Mouse (Mus musculus) kidney, embryonic 15.5 days (tissue): ENCODE results near the gene Draxin. TPM values are rescaled to one million over a fixed set of nuclear protein-coding genes. Genes with fewer than 3 reads are reported as not detected.
"Not testable (repeated sequence)": the region's sequence is repeated elsewhere in the genome, so short reads cannot be mapped to it uniquely, and the experiment has no call there.

Experiments
- ATAC-seq: fragments of 200-750 bp; cut with Nextera tagmentation; replicated peaks from 2 replicates; pipeline ENCODE4 v1.8.0; 2017; ENCODE audit warnings: moderate TSS enrichment; ENCODE audit not compliant: low FRiP score
- H3K27ac ChIP-seq: fragments of 300-500 bp; sonication (generic); 2 replicates; pipeline ENCODE4 v1.5.1; 2015; ENCODE audit warnings: mild to moderate bottlenecking, inconsistent platforms
- H3K27me3 ChIP-seq: fragments of 300-500 bp; sonication (generic); 2 replicates; pipeline ENCODE4 v1.6.1; 2015; ENCODE audit warnings: inconsistent platforms
- H3K36me3 ChIP-seq: fragments of 300-500 bp; sonication (generic); 2 replicates; pipeline ENCODE4 v1.6.1; 2015; ENCODE audit warnings: inconsistent platforms
- H3K4me1 ChIP-seq: fragments of 300-500 bp; sonication (generic); 2 replicates; pipeline ENCODE4 v1.6.1; 2015; ENCODE audit warnings: inconsistent platforms
- H3K4me2 ChIP-seq: fragments of 300-500 bp; sonication (generic); 2 replicates; pipeline ENCODE4 v1.6.1; 2015; ENCODE audit warnings: moderate library complexity, mild to moderate bottlenecking, inconsistent platforms
- H3K4me3 ChIP-seq: fragments of 300-500 bp; sonication (generic); replicated peaks from 2 replicates; pipeline ENCODE4 v1.5.1; 2015; ENCODE audit warnings: mild to moderate bottlenecking, inconsistent platforms
- H3K9ac ChIP-seq: fragments of 300-500 bp; sonication (generic); 2 replicates; pipeline ENCODE4 v1.6.1; 2015; ENCODE audit warnings: mild to moderate bottlenecking, inconsistent platforms
- H3K9me3 ChIP-seq: fragments of 300-500 bp; sonication (generic); replicated peaks from 2 replicates; pipeline ENCODE4 v1.6.1; 2016; ENCODE audit warnings: inconsistent platforms
- WGBS: fragments of 180-500 bp; shearing (Covaris S2); methylation state at CpG from one replicate; pipeline ENCODE4 v1.1.7; 2015; ENCODE audit warnings: mixed read lengths; 5-methylcytosine and 5-hydroxymethylcytosine counted together
- polyA plus RNA-seq: library from polyadenylated mRNA; unstranded; fragments of >200 nt; fragmentation: Nextera tagmentation; extraction: Ambion mirVana; gene quantifications from 2 replicates; pipeline ENCODE4 v1.2.1, GENCODE M21; 2015

Draxin gene
- polyA plus RNA-seq, result 0.46 and 0.62 TPM in 2 replicates

- peak within 1 kb of the TSS; percentile 99 for H3K4me2 ChIP-seq
- H3K9ac ChIP-seq, result peak within 1 kb of the TSS; percentile 78
- no peaks in the 10 kb centered on the region for H3K9me3 ChIP-seq
- no peaks in the 10 kb centered on the region for H3K36me3 ChIP-seq
- under 1% methylated on average over 83 of the region's 87 CpGs for WGBS
- H3K4me3 ChIP-seq, result peak within 1 kb of the TSS; percentile 71
- peaks cover 24% of the 10 kb centered on the region for H3K4me1 ChIP-seq
- H3K27ac ChIP-seq, result peak within 1 kb of the TSS; percentile 37; the same call in 1 of the 2 replicates
- H3K27me3 ChIP-seq, result peaks cover 53% of the 10 kb centered on the region
- peak; percentile 93 for ATAC-seq
Measured at GRCm38 (mm10) chr4:148130561-148131413, at the start of gene Draxin. Draxin (minus strand) TSS chr4:148130698.

GRCm38 (mm10) chr4:148177716-148178115 lies 47.2 kb upstream of the Draxin start:
- Histone ChIP-seq H3K9ac (no peak overlapping the region), H3K27ac (no peak overlapping the region), H3K9me3 (no peaks in the 10 kb centered on the region), H3K4me2 (no peak overlapping the region), H3K4me3 (no peak overlapping the region), H3K36me3 (no peaks in the 10 kb centered on the region), H3K4me1 (peaks cover 19% of the 10 kb centered on the region), H3K27me3 (peaks cover 57% of the 10 kb centered on the region)
- no peak; the same call in 1 of the 2 replicates for ATAC-seq

GRCm38 (mm10) chr4:148176603-148177002 lies 46.1 kb upstream of the Draxin start:
- not testable (repeated sequence) for H3K4me3 ChIP-seq
- WGBS, result 55% methylated on average over 6 of the region's 6 CpGs

GRCm38 (mm10) chr4:148174495-148174862 lies 44.0 kb upstream of the Draxin start:
- Histone ChIP-seq H3K4me2 (no peak overlapping the region), H3K27ac (no peak overlapping the region), H3K9ac (no peak overlapping the region), H3K27me3 (peaks cover 83% of the 10 kb centered on the region), H3K9me3 (no peaks in the 10 kb centered on the region), H3K4me1 (peaks cover 16% of the 10 kb centered on the region), H3K36me3 (no peaks in the 10 kb centered on the region), H3K4me3 (no peak overlapping the region)
- WGBS, result 20% methylated on average over 12 of the region's 12 CpGs
- no peak for ATAC-seq

More at GRCm38 (mm10) chr4:148176603-148177002, 46.1 kb upstream of the Draxin start:
- H3K4me2 ChIP-seq, ATAC-seq, H3K27ac ChIP-seq, H3K9me3 ChIP-seq, H3K9ac ChIP-seq, H3K36me3 ChIP-seq: not testable (repeated sequence)
- peaks cover 68% of the 10 kb centered on the region for H3K27me3 ChIP-seq
- H3K4me1 ChIP-seq, result peaks cover 16% of the 10 kb centered on the region

GRCm38 (mm10) chr4:148173811-148174494 lies 43.5 kb upstream of the Draxin start:
- H3K4me2 ChIP-seq, result peak overlapping the region; percentile 12
- H3K9me3 ChIP-seq, result no peaks in the 10 kb centered on the region
- ATAC-seq, result no peak
- H3K36me3 ChIP-seq, result no peaks in the 10 kb centered on the region
- peaks cover 16% of the 10 kb centered on the region for H3K4me1 ChIP-seq
- H3K27ac ChIP-seq, result no peak overlapping the region
- no peak overlapping the region for H3K9ac ChIP-seq
- 2% methylated on average over 30 of the region's 30 CpGs for whole genome bisulfite sequencing
- H3K4me3 ChIP-seq, result no peak overlapping the region
- peaks cover 86% of the 10 kb centered on the region for H3K27me3 ChIP-seq

GRCm38 (mm10) chr4:148171261-148171660 lies 40.8 kb upstream of the Draxin start:
- H3K36me3 ChIP-seq, result no peaks in the 10 kb centered on the region
- no peak overlapping the region for H3K27ac ChIP-seq
- H3K9ac ChIP-seq, result no peak overlapping the region
- WGBS, result 49% methylated on average over 3 of the region's 3 CpGs
- peaks cover 19% of the 10 kb centered on the region for H3K4me1 ChIP-seq
- H3K4me3 ChIP-seq, result no peak overlapping the region
- H3K4me2 ChIP-seq, result no peak overlapping the region
- no peak for ATAC-seq
- no peaks in the 10 kb centered on the region for H3K9me3 ChIP-seq
- H3K27me3 ChIP-seq, result peaks cover 92% of the 10 kb centered on the region

GRCm38 (mm10) chr4:148170842-148171241 lies 40.3 kb upstream of the Draxin start:
- Histone ChIP-seq H3K9ac (no peak overlapping the region), H3K4me2 (no peak overlapping the region), H3K9me3 (no peaks in the 10 kb centered on the region), H3K36me3 (no peaks in the 10 kb centered on the region), H3K27me3 (peaks cover 92% of the 10 kb centered on the region), H3K4me3 (no peak overlapping the region), H3K27ac (no peak overlapping the region), H3K4me1 (peaks cover 20% of the 10 kb centered on the region)
- no peak for ATAC-seq
- 3% methylated on average over 2 of the region's 2 CpGs for WGBS

GRCm38 (mm10) chr4:148169586-148169985 lies 39.1 kb upstream of the Draxin start:
- H3K36me3 ChIP-seq, result no peaks in the 10 kb centered on the region
- H3K27me3 ChIP-seq, result peaks cover 92% of the 10 kb centered on the region
- no peak for ATAC-seq
- no peak overlapping the region for H3K27ac ChIP-seq
- 0 out of 2 replicates have a peak overlapping the region, but pooled peaks have one; percentile 3 for H3K4me2 ChIP-seq
- no peak overlapping the region for H3K9ac ChIP-seq
- H3K9me3 ChIP-seq, result no peaks in the 10 kb centered on the region
- H3K4me3 ChIP-seq, result no peak overlapping the region
- WGBS, result 25% methylated on average over 15 of the region's 15 CpGs
- H3K4me1 ChIP-seq, result peaks cover 27% of the 10 kb centered on the region

- no peak for ATAC-seq
- peaks cover 90% of the 10 kb centered on the region for H3K27me3 ChIP-seq
- no peak overlapping the region for H3K27ac ChIP-seq
- no peaks in the 10 kb centered on the region for H3K9me3 ChIP-seq
- peaks cover 29% of the 10 kb centered on the region for H3K4me1 ChIP-seq
- no peak overlapping the region for H3K4me3 ChIP-seq
- no peak overlapping the region for H3K4me2 ChIP-seq
- no peak overlapping the region for H3K9ac ChIP-seq
- no peaks in the 10 kb centered on the region for H3K36me3 ChIP-seq
- 24% methylated on average over 7 of the region's 7 CpGs for WGBS
Measured at GRCm38 (mm10) chr4:148168287-148168686, 37.8 kb upstream of the Draxin start.

- H3K9me3 ChIP-seq, result no peaks in the 10 kb centered on the region
- peaks cover 90% of the 10 kb centered on the region for H3K27me3 ChIP-seq
- H3K4me1 ChIP-seq, result peaks cover 31% of the 10 kb centered on the region
- H3K4me2 ChIP-seq, result peak overlapping the region; percentile 41
- H3K4me3 ChIP-seq, result peak overlapping the region; percentile 8
- no peak overlapping the region for H3K9ac ChIP-seq
- 17% methylated on average over 4 of the region's 4 CpGs for WGBS
- H3K36me3 ChIP-seq, result no peaks in the 10 kb centered on the region
- ATAC-seq, result no peak
- no peak overlapping the region for H3K27ac ChIP-seq
Measured at GRCm38 (mm10) chr4:148166986-148167385, 36.5 kb upstream of the Draxin start.

- Histone ChIP-seq H3K36me3 (no peaks in the 10 kb centered on the region), H3K4me2 (peak overlapping the region; percentile 41), H3K27ac (no peak overlapping the region), H3K4me1 (peaks cover 32% of the 10 kb centered on the region), H3K9me3 (no peaks in the 10 kb centered on the region), H3K9ac (no peak overlapping the region), H3K27me3 (peaks cover 90% of the 10 kb centered on the region), H3K4me3 (peak overlapping the region; percentile 8)
- no peak for ATAC-seq
- 4% methylated on average over 10 of the region's 10 CpGs for WGBS
Measured at GRCm38 (mm10) chr4:148166431-148166830, 35.9 kb upstream of the Draxin start.

GRCm38 (mm10) chr4:148165551-148165950 lies 35.1 kb upstream of the Draxin start:
- 3% methylated on average over 17 of the region's 17 CpGs for WGBS
- Histone ChIP-seq H3K4me3 (no peak overlapping the region), H3K4me2 (no peak overlapping the region), H3K27me3 (peaks cover 92% of the 10 kb centered on the region), H3K27ac (no peak overlapping the region), H3K36me3 (no peaks in the 10 kb centered on the region), H3K9me3 (no peaks in the 10 kb centered on the region), H3K9ac (no peak overlapping the region), H3K4me1 (peaks cover 41% of the 10 kb centered on the region)
- no peak for ATAC-seq
